Mouse (Mus musculus): ENCODE measurements around the gene Stx1a. TPM values are rescaled to one million over a fixed set of nuclear protein-coding genes. Genes with fewer than 3 reads are reported as not detected.

Gene Stx1a
- polyA plus RNA-seq, 1 experiment from 2014 or later, result 110 TPM

GRCm38 (mm10) chr5:135001309-135001708 is 22.0 kb upstream of the Stx1a start:
- H3K36me3 ChIP-seq (ENCODE audit: control insufficient read depth, insufficient read depth), result no peaks in the 10 kb centered on the region
- peak overlapping the region; percentile 28; the same call in 1 of the 2 replicates for H3K27ac ChIP-seq (ENCODE audit: low read length)
- ATAC-seq, result peak; percentile 58
- H3K9ac ChIP-seq (replicated peaks; ENCODE audit: low read depth, low read length), result no peak overlapping the region
- H3K4me1 ChIP-seq (replicated peaks; ENCODE audit: control insufficient read depth, insufficient read depth, low read length), result peaks cover 10% of the 10 kb centered on the region; the same call in 1 of the 2 replicates
- H3K4me3 ChIP-seq (replicated peaks; ENCODE audit: low read length), result no peak overlapping the region
- H3K9me3 ChIP-seq (ENCODE audit: control insufficient read depth, low read length), result no peaks in the 10 kb centered on the region
- whole genome bisulfite sequencing, result under 1% methylated on average over 14 of the region's 14 CpGs
- H3K4me2 ChIP-seq (ENCODE audit: low read length), result peak overlapping the region; percentile 30
- H3K27me3 ChIP-seq (replicated peaks; ENCODE audit: control insufficient read depth, insufficient read depth, low read length), result 0 out of 2 replicates have a peak, but pooled peaks cover 2% of the 10 kb centered on the region

- H3K36me3 ChIP-seq (ENCODE audit: control insufficient read depth, insufficient read depth), result no peaks in the 10 kb centered on the region
- H3K27ac ChIP-seq (ENCODE audit: low read length), result no peak overlapping the region
- 76% methylated on average over 5 of the region's 5 CpGs for WGBS
- H3K4me1 ChIP-seq (replicated peaks; ENCODE audit: control insufficient read depth, insufficient read depth, low read length), result peaks cover 10% of the 10 kb centered on the region; the same call in 1 of the 2 replicates
- H3K4me3 ChIP-seq (replicated peaks; ENCODE audit: low read length), result no peak overlapping the region
- H3K4me2 ChIP-seq (ENCODE audit: low read length), result no peak overlapping the region
- no peak for ATAC-seq
- no peaks in the 10 kb centered on the region for H3K9me3 ChIP-seq (ENCODE audit: control insufficient read depth, low read length)
- no peak overlapping the region for H3K9ac ChIP-seq (replicated peaks; ENCODE audit: low read depth, low read length)
- H3K27me3 ChIP-seq (replicated peaks; ENCODE audit: control insufficient read depth, insufficient read depth, low read length), result 0 out of 2 replicates have a peak, but pooled peaks cover 2% of the 10 kb centered on the region
Measured at GRCm38 (mm10) chr5:135002151-135002550, 21.1 kb upstream of the Stx1a start.

- H3K4me2 ChIP-seq (ENCODE audit: low read length), result peak overlapping the region; percentile 56
- peak overlapping the region; percentile 80 for H3K4me3 ChIP-seq (replicated peaks; ENCODE audit: low read length)
- H3K27ac ChIP-seq (ENCODE audit: low read length), result peak overlapping the region; percentile 99
- no peaks in the 10 kb centered on the region for H3K36me3 ChIP-seq (ENCODE audit: control insufficient read depth, insufficient read depth)
- 0 out of 2 replicates have a peak, but pooled peaks cover 2% of the 10 kb centered on the region for H3K27me3 ChIP-seq (replicated peaks; ENCODE audit: control insufficient read depth, insufficient read depth, low read length)
- H3K4me1 ChIP-seq (replicated peaks; ENCODE audit: control insufficient read depth, insufficient read depth, low read length), result peaks cover 18% of the 10 kb centered on the region
- 31% methylated on average over 16 of the region's 16 CpGs for WGBS
- peak overlapping the region; percentile 71 for H3K9ac ChIP-seq (replicated peaks; ENCODE audit: low read depth, low read length)
- H3K9me3 ChIP-seq (ENCODE audit: control insufficient read depth, low read length), result no peaks in the 10 kb centered on the region
- no peak for ATAC-seq
Measured at GRCm38 (mm10) chr5:135007802-135008571, 15.3 kb upstream of the Stx1a start.

GRCm38 (mm10) chr5:135008671-135009589 is 14.4 kb upstream of the Stx1a start, which contains the start of gene Abhd11:
Gene Abhd11 (plus strand): TSS chr5:135009152.
- ATAC-seq, result peak; percentile 90
- peak within 1 kb of the TSS; percentile 56 for H3K4me2 ChIP-seq (ENCODE audit: low read length)
- H3K36me3 ChIP-seq (ENCODE audit: control insufficient read depth, insufficient read depth), result no peaks in the 10 kb centered on the region
- peak within 1 kb of the TSS; percentile 80 for H3K4me3 ChIP-seq (replicated peaks; ENCODE audit: low read length)
- peaks cover 19% of the 10 kb centered on the region for H3K4me1 ChIP-seq (replicated peaks; ENCODE audit: control insufficient read depth, insufficient read depth, low read length)
- H3K27me3 ChIP-seq (replicated peaks; ENCODE audit: control insufficient read depth, insufficient read depth, low read length), result 0 out of 2 replicates have a peak, but pooled peaks cover 2% of the 10 kb centered on the region
- no peaks in the 10 kb centered on the region for H3K9me3 ChIP-seq (ENCODE audit: control insufficient read depth, low read length)
- under 1% methylated on average over 52 of the region's 52 CpGs for WGBS
- H3K27ac ChIP-seq (ENCODE audit: low read length), result peak within 1 kb of the TSS; percentile 99
- H3K9ac ChIP-seq (replicated peaks; ENCODE audit: low read depth, low read length), result peak within 1 kb of the TSS; percentile 76

- peak overlapping the region; percentile 76 for H3K9ac ChIP-seq (replicated peaks; ENCODE audit: low read depth, low read length)
- H3K4me2 ChIP-seq (ENCODE audit: low read length), result peak overlapping the region; percentile 56
- peak; percentile 83 for ATAC-seq
- no peaks in the 10 kb centered on the region for H3K9me3 ChIP-seq (ENCODE audit: control insufficient read depth, low read length)
- no peaks in the 10 kb centered on the region for H3K36me3 ChIP-seq (ENCODE audit: control insufficient read depth, insufficient read depth)
- peaks cover 19% of the 10 kb centered on the region for H3K4me1 ChIP-seq (replicated peaks; ENCODE audit: control insufficient read depth, insufficient read depth, low read length)
- 0 out of 2 replicates have a peak, but pooled peaks cover 2% of the 10 kb centered on the region for H3K27me3 ChIP-seq (replicated peaks; ENCODE audit: control insufficient read depth, insufficient read depth, low read length)
- peak overlapping the region; percentile 80 for H3K4me3 ChIP-seq (replicated peaks; ENCODE audit: low read length)
- peak overlapping the region; percentile 99 for H3K27ac ChIP-seq (ENCODE audit: low read length)
- under 1% methylated on average over 37 of the region's 37 CpGs for WGBS
Measured at GRCm38 (mm10) chr5:135009590-135010319, 13.5 kb upstream of the Stx1a start.

- Histone ChIP-seq H3K4me1 (replicated peaks; ENCODE audit: control insufficient read depth, insufficient read depth, low read length) (peaks cover 21% of the 10 kb centered on the region), H3K27ac (ENCODE audit: low read length) (peak overlapping the region; percentile 99), H3K36me3 (ENCODE audit: control insufficient read depth, insufficient read depth) (no peaks in the 10 kb centered on the region), H3K27me3 (replicated peaks; ENCODE audit: control insufficient read depth, insufficient read depth, low read length) (0 out of 2 replicates have a peak, but pooled peaks cover 2% of the 10 kb centered on the region), H3K4me2 (ENCODE audit: low read length) (peak overlapping the region; percentile 56), H3K9ac (replicated peaks; ENCODE audit: low read depth, low read length) (peak overlapping the region; percentile 76), H3K9me3 (ENCODE audit: control insufficient read depth, low read length) (no peaks in the 10 kb centered on the region), H3K4me3 (replicated peaks; ENCODE audit: low read length) (peak overlapping the region; percentile 80)
- WGBS, result 54% methylated on average over 7 of the region's 7 CpGs
- ATAC-seq, result no peak
Measured at GRCm38 (mm10) chr5:135010320-135010709, 13.0 kb upstream of the Stx1a start.

GRCm38 (mm10) chr5:135010841-135011743 is 12.2 kb upstream of the Stx1a start:
- H3K36me3 ChIP-seq (ENCODE audit: control insufficient read depth, insufficient read depth), result no peaks in the 10 kb centered on the region
- 77% methylated on average over 25 of the region's 25 CpGs for whole genome bisulfite sequencing
- peaks cover 25% of the 10 kb centered on the region for H3K4me1 ChIP-seq (replicated peaks; ENCODE audit: control insufficient read depth, insufficient read depth, low read length)
- no peaks in the 10 kb centered on the region for H3K27me3 ChIP-seq (replicated peaks; ENCODE audit: control insufficient read depth, insufficient read depth, low read length)
- H3K4me3 ChIP-seq (replicated peaks; ENCODE audit: low read length), result no peak overlapping the region
- H3K27ac ChIP-seq (ENCODE audit: low read length), result no peak overlapping the region
- no peak for ATAC-seq
- no peak overlapping the region; the same call in 1 of the 2 replicates for H3K9ac ChIP-seq (replicated peaks; ENCODE audit: low read depth, low read length)
- no peaks in the 10 kb centered on the region for H3K9me3 ChIP-seq (ENCODE audit: control insufficient read depth, low read length)
- H3K4me2 ChIP-seq (ENCODE audit: low read length), result no peak overlapping the region

Data from forebrain, embryonic 16.5 days (tissue).